Comparison of ENCODE assay signal across 30 mouse cellular contexts in the genomic region with DNA sequence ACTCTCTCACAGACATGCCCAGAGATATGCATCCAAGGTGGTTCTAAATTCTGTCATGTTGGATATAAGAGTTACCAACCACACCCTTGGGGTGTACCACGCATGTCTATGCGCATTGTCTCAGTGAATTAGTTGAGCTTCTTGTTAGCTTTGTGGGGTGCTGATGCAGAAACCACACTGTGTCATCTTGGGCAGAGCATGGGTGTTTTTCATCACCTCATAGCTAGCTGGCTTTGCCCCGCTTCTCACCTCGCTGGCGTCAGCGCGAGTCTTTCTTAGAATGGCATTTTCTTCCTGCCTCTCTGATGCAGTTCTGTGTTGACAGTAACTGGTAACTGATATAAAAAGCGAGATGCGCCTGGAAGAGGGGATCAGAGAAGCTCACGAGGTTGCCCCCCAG. TPM values are rescaled to one million over a fixed set of nuclear protein-coding genes. Genes with fewer than 3 reads are reported as not detected.
"Had no signal": no experiment of that assay in that cellular context is flagged by ENCODE, and none has a peak within 500 bp of the region (broad histone marks: within the 10 kb centered on the region; RNA-seq: fewer than 3 reads in every experiment).

No protein-coding gene starts in this region.

- H3K27ac ChIP-seq: embryonic facial prominence, embryonic 10.5 days; embryonic facial prominence, embryonic 12.5 days; embryonic facial prominence, embryonic 13.5 days; embryonic facial prominence, embryonic 15.5 days; forebrain, embryonic 10.5 days; forebrain, embryonic 12.5 days; forebrain, embryonic 13.5 days; forebrain, embryonic 15.5 days; gastrocnemius, adult 2 months; heart, adult 2 months had no signal

- H3K4me1 ChIP-seq: embryonic facial prominence, embryonic 10.5 days; embryonic facial prominence, embryonic 12.5 days; embryonic facial prominence, embryonic 13.5 days; embryonic facial prominence, embryonic 15.5 days; forebrain, embryonic 10.5 days; forebrain, embryonic 12.5 days; forebrain, embryonic 13.5 days; forebrain, embryonic 15.5 days had no signal

- ATAC-seq: forebrain, embryonic 13.5 days; forebrain, embryonic 14.5 days; forebrain, embryonic 15.5 days; forebrain, embryonic 16.5 days had no signal

- H3K9me3 ChIP-seq: embryonic facial prominence, embryonic 10.5 days; embryonic facial prominence, embryonic 12.5 days; embryonic facial prominence, embryonic 13.5 days; embryonic facial prominence, embryonic 15.5 days; forebrain, embryonic 10.5 days; forebrain, embryonic 12.5 days; forebrain, embryonic 13.5 days; forebrain, embryonic 15.5 days had no signal

- H3K27me3 ChIP-seq: embryonic facial prominence, embryonic 12.5 days; embryonic facial prominence, embryonic 13.5 days; embryonic facial prominence, embryonic 15.5 days; forebrain, embryonic 12.5 days; forebrain, embryonic 13.5 days; forebrain, embryonic 15.5 days had no signal

- DNase-seq: cerebellum, adult 2 months; cerebellum, adult 8-10 months; cerebellum, adult 9-10 months; cerebellum, adult 9-11 months; cerebellum, postnatal 10 days; cerebellum, postnatal 14 days; cerebellum, postnatal 25 days; cerebellum, postnatal 36 days; embryo, embryonic 11 days; gastrocnemius, adult 2 months; gastrocnemius, postnatal 10 days; gastrocnemius, postnatal 14 days; gastrocnemius, postnatal 25 days; gastrocnemius, postnatal 36 days; heart, adult 18-20 months; heart, adult 2 months had no signal

- H3K4me3 ChIP-seq: embryonic facial prominence, embryonic 10.5 days; embryonic facial prominence, embryonic 12.5 days; embryonic facial prominence, embryonic 13.5 days; embryonic facial prominence, embryonic 15.5 days; erythroblast, embryonic 14.5 days; forebrain, embryonic 10.5 days; forebrain, embryonic 12.5 days; forebrain, embryonic 13.5 days; forebrain, embryonic 15.5 days; gastrocnemius, adult 2 months; heart, adult 2 months had no signal

- H3K36me3 ChIP-seq: embryonic facial prominence, embryonic 10.5 days; embryonic facial prominence, embryonic 12.5 days; embryonic facial prominence, embryonic 13.5 days; embryonic facial prominence, embryonic 15.5 days; forebrain, embryonic 10.5 days; forebrain, embryonic 12.5 days; forebrain, embryonic 15.5 days had no signal

- H3K9ac ChIP-seq: embryonic facial prominence, embryonic 12.5 days; embryonic facial prominence, embryonic 13.5 days; embryonic facial prominence, embryonic 15.5 days; forebrain, embryonic 12.5 days; forebrain, embryonic 13.5 days; forebrain, embryonic 15.5 days had no signal

- H3K4me2 ChIP-seq: embryonic facial prominence, embryonic 12.5 days; embryonic facial prominence, embryonic 13.5 days; embryonic facial prominence, embryonic 15.5 days; forebrain, embryonic 12.5 days; forebrain, embryonic 13.5 days; forebrain, embryonic 15.5 days had no signal

RNA-seq across cellular contexts. Expression of a gene that starts 48.1 kb away (rescaled TPM):
- total RNA-seq: common myeloid progenitor, adult 5-6 weeks; granulocyte monocyte progenitor cell, adult 5-6 weeks had no signal
- polyA plus RNA-seq: embryonic facial prominence, embryonic 10.5 days; embryonic facial prominence, embryonic 11.5 days; embryonic facial prominence, embryonic 12.5 days; erythroblast, embryonic 14.5 days; forebrain, embryonic 10.5 days; forebrain, embryonic 12.5 days; forebrain, embryonic 13.5 days had no signal
